Mouse (Mus musculus): ENCODE measurements around the gene Glmp.
"Not testable (repeated sequence)": the region's sequence is repeated elsewhere in the genome, so short reads cannot be mapped to it uniquely, and the experiment has no call there.

The Glmp gene

DNA sequence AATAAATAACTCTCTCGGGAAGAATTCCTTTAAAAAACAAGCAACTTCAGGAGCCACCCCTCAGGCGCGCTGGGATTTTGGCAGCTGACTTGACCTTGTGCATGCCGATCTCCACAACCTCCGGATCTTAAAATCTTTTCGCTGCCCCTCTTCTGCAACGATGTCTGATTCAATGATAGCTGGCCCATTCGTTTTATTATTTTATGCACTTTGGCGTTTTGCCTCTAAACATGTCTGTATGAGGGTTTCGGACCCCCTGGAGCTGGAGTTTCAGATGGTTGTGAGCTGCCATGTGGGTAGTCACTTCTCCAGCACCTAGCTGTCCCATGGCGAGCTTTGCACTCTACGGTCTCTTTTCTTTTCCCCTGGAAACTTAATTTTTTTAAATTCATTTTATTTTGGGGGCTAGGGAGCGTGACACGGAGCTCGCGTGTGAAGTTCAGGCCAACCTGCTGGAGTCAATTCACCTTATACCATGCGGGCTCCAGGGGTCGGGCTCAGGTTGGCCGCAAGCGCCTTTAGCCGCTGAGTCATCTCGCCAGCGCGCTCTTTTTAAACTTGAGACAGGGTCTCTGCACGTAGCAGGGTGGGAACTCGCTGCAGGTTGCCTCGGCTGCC, 10.7 kb downstream of the Glmp start:
- no peak for DNase-seq (ENCODE audit: extremely low spot score, low spot score)

DNA sequence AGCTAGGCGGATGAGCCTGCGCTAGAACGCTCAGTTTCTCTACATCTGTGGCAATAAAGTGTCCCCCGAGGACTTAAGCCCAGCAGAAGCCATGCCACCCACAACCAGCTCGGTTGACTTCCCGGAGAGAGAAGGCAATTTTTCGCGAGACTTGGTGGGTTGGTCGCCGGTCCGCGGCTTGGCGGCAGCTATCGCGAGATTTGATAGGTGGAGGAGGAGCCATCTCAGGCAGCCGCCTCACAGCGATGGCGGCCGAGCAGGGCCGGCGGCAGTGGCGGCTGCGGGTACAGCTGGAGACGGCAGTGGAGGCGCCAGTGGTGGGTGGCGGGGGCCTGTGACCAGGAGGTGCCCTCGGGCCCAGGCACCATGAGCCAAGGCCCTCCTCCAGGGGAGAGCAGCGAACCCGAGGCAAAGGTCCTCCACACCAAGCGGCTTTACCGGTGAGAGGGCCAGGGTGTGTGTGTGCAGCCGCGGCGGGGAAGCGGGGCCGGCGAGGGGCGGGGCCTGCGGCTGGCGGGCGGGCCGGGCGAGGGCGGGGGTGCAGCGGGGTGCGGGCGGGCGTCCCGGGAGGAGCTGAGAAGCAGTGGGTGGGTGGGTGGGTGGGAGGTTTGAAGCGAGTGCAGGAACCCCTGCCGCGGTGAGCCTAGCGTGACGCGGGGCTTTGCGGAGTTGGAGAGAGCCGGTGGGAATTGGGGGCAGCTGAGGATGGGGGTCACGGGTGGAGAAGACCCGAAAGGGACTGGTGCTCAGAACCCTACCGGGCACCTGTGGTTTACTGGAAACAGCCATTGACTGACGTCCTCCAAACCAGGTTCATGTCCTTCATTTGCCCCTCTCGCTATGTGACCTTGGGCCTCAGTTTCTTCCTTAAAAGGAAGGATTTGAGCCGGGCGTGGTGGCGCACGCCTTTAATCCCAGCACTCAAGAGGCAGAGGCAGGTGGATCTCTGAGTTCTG, 11.5 kb downstream of the Glmp start, which contains the start of the genes Tmem79 and Smg5:
TSS of gene Tmem79 (minus strand) at position 91 of the 956 bp plus-strand sequence.
TSS of gene Smg5 (plus strand) at position 203 of the 956 bp plus-strand sequence.
- DNase-seq (ENCODE audit: extremely low spot score, low spot score): peak; percentile 96

DNA sequence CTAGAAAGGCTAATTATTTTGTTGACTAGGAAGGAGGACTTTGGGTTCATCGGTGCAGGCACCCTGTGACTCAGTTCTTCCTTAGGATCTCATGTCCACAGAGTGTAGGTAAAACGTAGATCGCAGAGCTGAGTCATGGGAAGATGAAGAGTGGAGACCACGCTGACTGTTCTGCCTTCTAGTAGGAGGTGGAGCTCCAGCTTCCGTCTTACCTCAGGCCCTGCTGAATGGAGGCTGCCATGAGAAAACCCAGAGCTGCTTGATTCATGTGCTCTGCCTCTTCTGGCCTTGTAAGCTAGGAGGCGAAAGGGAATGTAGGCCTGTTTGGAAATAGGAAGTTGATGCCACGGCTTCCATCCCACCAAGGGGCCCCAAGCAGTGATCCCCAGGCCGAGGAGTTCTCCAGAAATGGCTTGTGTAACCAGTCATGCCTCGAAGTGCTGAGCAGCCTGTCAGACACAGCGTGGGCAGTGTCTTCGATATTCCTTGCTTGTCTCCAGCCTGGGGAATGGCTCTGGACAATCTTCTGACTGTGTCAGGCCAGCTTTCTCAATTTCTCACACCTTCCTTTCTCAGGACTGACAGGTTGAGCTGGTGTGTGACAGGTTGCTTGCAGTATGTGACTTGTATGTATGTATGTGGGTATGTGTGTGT, 12.7 kb downstream of the Glmp start:
- DNase-seq (ENCODE audit: extremely low spot score, low spot score): no peak

DNA sequence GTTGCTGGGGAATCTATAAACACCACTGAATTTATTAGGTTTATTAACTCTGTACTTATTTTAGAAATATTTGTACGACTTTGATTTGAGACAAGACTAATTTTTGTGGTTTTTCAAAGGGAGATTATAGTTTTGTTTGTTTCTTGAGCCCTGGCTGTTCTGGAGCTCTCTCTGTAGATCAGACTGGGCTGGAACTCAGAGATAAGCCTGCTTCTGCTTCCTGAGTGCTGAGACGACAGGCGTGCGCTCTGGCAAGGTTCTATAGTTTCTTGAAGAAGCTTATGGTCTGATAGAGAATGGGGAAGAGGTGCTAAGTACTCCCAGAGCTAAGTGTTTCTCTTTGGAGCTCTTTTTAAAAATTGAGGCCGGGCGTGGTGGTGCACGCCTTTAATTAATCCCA, 13.5 kb downstream of the Glmp start:
- no peak for DNase-seq (ENCODE audit: extremely low spot score, low spot score)

DNA sequence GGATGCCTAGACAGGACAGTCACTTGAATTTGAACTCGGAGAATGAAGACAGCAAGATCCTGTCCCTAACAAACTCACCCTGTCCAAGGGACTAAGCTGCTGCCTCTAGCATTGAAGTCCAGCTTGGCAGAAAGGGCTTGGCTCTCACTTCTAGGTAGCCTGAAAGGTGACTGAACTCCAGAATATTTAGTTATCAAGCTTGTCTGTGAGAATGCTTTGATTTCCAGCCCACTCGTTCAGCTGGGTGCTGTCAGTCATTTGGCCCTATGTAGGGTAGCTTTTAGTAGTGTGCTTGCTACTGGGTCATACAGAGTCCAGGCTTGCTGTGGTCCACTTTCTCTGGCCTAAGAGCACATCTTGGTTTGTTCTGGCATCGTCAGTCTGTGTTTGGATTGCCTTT, 14.2 kb downstream of the Glmp start:
- no peak for DNase-seq (ENCODE audit: extremely low spot score, low spot score)

DNA sequence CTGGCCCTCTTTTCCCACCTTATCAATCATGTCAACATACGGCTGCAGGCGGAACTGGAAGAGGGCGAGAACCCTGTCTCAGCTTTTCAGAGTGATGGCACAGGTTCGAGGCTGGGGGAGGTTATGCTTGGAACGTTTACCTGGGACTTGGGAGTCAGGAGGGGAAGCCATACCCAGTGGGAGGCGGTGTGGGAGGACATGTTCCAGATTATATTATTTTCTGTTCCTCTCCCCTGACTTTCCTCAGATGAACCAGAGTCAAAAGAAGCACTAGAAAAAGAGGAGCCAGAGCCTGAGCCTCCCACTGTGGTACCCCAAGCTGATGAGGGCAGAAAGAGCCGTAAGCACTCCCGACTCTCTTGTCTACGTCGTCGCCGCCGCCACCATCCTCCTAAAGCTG, 25.9 kb downstream of the Glmp start:
- DNase-seq (ENCODE audit: extremely low spot score, low spot score): no peak

DNA sequence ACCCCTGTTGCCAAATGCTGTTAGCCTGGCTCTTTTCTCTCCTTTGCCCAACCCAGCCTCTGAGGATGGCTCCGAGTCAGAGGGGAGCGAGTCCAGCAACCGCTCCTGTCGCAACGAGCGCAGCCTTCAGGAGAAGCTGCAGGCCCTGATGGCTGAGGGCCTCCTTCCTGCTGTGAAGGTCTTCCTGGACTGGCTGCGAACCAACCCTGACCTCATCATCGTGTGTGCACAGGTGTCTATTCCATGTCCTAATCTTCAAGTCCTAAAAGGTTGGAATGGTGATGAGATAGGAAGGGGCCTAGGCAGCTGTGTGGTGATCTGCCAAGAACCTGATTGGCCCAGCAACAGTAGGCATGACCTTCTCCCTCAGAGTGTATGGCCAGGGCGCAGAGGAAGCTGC, 28.1 kb downstream of the Glmp start:
- DNase-seq (ENCODE audit: extremely low spot score, low spot score): no peak

DNA sequence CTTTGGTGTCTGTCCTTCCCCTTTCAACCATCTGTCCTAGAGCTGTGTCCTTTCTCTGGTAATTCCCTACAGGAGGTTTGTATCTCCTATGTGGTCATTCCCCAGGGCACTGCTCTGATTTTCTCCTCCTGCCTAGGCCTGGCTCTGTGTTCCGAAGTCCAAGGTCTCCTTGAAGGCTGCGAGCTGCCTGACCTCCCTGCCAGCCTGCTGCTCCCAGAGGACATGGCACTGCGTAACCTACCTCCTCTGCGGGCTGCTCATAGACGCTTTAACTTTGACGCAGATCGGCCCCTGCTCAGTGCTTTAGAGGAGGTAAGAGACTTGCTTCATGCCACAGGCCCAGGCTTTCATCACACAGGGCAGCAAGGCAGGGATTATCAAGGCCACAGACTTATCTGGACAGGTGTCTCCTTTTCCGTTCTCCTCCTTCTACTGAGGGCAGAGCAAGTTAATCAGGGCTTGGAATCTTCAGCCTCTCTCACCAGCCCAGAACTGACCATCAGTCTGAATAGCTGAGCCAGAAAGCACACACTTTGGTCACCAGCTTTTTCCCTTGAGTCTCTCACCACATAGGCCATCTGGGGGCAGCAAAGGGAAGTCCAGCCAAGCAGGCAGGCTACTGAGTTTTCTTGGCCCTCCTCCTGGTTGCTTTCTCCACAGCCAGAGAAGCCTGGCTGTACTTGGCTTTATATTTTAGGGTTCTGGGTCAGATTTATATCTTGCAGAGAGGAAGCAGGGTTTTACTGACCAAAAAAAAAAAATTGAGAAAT, 29.8 kb downstream of the Glmp start:
- DNase-seq (ENCODE audit: extremely low spot score, low spot score): no peak

DNA sequence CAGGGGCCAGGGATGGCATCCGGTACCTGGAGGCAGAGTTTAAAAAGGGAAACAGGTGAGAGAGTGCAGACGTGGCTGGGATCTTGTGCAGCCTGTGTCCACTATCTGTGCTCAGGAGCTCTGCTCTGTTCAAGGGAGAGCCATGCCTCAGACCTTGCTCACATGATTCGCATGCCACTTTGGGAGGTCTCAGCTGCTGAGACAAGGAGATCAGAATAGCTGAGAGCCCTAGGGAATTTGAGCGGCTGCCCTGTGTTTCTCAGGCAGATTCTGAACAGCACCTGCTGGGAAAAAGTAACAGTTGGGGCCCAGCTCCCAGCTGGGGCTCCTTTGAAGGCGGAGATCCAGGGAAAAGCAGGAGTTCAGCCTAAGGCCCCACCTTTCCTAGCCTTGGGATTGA, 34.8 kb downstream of the Glmp start:
- no peak for DNase-seq (ENCODE audit: extremely low spot score, low spot score)

DNA sequence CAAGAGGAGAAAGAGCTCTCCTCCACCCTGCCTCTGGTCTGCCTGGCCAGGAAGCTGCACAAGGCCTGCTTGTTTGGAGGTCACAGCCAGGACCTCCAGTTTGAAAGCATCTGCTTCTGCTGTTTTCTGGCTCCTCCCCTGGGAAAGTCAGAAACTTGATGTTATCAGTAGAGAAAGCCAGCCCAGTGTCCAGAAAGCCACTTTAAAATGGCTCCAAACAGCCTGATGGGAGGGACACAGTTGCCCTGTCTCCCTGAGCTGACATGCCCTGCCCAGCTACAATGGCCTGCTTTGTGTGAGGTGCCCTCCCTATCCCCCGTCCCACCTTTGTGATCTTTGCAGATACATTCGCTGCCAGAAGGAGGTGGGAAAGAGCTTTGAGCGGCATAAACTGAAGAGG, 35.2 kb downstream of the Glmp start:
- DNase-seq (ENCODE audit: extremely low spot score, low spot score): no peak

DNA sequence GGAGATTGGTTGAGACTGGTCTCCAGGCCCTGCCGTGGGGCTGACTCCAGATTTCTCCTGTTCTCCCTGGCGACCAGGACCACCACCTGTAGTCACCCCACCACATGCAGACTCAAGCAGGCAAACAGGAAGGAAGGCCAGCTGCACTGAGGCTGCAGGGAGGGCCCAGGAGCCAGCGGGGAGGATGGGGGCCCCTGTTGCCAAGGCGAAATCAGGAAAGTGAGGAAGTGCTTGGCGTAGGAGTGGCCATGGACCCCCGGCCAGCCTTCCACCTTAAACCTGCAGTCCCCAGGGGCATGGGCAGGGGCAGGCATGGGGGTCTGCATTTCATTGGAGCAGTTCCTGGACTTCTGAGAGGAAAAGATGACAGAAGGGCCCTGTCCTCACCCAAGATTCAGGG, 36.3 kb downstream of the Glmp start:
- no peak for DNase-seq (ENCODE audit: extremely low spot score, low spot score)

DNA sequence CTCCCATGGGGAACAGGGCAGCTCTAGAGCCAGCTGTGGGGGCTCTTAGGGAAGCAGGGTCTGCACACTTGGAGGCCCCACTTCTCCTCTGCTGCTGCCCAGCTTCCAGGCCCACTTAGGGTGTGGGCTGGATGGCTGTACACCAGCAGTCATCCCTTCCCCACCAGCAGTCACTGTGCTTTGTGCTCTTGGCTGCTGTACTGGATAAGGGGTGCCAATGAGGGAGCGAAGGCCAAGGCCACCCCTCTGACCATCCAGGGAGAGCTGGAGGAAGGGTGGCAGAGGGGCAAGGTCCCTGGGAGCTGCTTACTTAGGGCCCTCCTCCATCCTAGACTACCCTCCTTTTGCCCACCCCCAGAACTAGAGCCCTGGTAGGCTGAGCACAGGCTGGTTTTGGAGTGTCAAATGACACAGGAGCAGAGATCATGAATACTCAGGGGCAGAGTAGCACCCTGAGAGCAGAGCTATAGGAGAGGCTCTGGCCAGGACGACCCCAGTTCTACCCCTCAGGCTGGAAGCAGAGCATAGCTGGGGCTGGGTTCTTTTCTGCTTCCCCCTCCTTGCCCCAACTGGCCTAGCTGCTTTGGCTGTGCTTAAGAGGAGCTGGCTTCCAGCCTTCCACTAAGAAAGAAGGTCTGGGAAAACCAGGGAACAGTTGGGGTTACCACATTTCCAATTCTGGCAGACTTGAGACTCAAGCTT, 36.9 kb downstream of the Glmp start:
- no peak for DNase-seq (ENCODE audit: extremely low spot score, low spot score)

DNA sequence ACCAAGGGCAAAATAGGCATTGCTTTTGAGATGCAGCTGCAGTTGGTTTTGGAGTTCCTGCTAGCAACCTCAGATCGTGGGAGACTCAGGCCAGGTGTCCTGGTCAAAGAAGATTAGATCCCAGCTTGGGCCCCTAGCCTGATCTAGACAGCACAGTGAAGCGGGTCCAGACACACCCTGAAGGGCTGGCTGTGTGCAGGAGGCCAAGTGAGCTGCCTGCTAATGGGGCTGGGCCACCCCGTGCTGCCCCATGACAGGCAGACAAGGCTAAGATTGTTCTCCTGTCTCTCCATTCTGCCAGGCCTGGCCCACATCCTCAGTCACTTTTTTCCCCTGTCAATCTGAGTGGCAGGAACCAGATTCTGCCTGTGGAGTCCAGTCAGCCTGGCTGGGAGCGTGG, 38.9 kb downstream of the Glmp start:
- no peak for DNase-seq (ENCODE audit: extremely low spot score, low spot score)

DNA sequence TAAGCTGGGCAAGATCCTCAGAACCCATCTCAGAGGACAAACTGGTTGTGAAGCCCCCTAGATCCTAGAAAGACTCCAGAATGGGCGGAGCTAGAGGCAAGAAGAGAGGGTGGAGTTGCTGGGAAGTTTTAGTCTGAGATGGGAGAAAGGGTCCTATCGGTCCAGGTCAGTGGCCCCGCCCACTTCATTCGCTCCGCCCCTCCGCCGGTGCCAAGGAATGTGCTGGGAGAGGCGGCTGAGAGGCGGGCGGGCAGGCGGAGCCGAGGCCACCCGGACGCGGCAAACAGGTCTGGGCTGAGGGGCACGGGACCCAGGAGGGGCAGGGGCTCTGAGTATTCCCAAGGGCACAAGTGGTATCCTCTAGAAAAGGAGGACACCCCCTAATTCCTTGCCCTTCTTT, 39.5 kb downstream of the Glmp start, which contains the start of gene Paqr6:
TSS of gene Paqr6 (plus strand) at position 248 of the 400 bp plus-strand sequence.
- DNase-seq (ENCODE audit: extremely low spot score, low spot score): peak; percentile 44

DNA sequence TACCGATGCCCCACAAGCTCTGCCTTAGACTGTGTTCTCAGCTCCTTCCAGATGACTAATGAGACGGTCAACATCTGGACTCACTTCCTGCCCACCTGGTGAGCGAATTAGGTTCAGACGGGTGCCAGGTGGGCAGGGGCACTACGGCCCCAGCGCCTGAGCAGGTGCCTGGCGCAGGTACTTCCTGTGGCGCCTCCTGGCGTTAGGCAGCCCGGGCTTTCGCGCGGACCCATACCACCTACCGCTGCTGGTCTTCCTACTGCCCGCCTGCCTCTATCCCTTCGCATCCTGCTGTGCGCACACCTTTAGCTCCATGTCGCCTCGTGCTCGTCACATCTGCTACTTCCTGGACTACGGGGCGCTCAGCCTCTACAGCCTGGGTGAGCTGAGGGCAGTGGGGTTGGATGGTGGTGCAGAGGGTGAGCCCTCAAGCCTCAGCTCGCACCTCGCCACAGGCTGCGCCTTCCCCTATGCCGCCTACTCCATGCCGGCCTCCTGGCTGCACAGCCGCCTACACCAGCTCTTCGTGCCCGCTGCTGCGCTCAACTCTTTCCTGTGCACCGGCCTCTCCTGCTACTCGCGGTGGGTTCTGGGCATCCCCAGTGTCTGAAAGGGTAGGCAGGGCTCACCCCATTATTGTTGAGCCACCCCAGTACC, 41.0 kb downstream of the Glmp start:
- no peak for DNase-seq (ENCODE audit: extremely low spot score, low spot score)

DNA sequence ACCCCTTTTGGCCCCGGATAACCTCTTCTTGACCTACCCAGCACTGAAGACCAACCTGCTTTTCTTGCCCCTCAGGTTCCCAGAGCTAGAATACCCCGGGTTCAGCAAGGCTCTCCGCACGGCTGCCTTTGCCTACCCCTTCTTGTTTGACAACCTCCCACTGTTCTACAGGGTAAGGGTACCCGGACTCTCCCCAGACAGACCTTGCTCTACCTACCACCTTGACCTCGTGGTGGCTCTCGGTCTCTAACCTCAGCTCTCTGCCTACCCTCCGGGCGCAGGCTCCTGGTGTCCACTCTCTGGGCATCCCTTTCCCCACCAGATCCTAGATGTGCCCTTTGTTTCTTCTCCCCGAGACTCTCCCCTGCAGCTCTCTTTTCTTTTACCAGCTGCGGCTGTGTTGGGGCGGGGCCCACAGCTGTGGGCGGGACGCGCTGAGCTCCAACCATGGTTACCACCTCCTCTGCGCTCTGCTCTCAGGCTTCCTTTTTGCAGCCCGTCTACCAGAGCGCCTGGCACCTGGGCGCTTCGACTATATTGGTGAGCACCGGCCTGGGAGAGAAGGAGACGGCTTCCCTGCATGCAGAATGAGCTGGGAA, 42.1 kb downstream of the Glmp start:
- DNase-seq (ENCODE audit: extremely low spot score, low spot score): not testable (repeated sequence)

DNA sequence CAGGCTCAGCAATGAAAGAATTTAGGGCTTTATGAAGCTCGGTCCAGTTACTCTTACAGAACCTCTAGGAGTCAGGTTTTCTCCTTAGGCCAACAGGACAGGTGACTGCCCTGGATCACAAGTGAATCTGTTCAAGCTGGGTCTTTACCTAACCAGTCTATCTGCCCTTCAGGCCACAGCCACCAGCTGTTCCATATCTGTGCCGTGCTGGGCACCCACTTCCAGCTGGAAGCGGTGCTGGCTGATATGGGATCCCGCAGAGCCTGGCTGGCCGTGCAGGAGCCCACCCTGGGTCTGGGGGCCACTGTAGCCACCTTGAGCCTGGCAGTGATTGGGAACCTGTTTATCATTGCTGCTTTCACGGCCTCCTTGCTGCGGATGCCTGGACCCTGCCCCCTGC, 42.7 kb downstream of the Glmp start:
- not testable (repeated sequence) for DNase-seq (ENCODE audit: extremely low spot score, low spot score)

DNA sequence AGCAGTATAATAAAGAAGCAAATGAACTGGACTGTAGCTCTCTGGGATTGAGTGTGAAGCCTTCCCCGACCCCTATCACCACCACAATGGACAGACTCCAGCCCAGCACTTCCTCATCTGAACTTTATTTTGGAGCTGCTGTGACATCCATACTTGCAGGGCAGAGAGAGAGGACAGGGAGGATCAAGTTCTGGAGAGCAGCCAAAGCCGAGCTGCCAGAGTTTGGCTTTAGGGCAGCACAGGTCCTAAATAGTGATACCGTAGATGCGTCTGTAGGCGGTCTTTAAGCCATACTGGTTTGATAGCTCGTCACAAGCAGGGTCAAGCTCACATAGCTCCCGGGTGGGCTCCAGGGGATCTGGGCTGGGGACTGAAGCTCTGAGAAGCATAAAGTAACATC, 43.7 kb downstream of the Glmp start:
- DNase-seq (ENCODE audit: extremely low spot score, low spot score): not testable (repeated sequence)

DNA sequence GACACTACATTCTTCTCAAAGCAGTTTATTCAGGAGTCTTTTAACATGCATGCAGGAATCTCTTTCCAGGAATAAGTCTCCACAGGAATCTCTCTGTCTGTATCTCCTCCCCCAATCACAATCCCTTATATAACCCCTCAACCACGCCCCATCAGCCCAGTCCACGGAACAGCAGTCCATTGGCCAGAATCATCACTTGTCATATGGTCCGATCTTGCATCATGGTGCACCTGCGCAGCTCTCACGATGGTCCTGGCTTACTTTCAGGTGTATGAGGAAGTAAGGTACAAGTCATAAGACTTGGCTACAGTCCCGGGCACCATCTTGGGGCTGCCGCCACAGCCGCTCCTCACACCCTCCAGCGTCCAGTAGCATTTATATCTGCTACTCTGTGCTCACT, 47.8 kb downstream of the Glmp start, which contains the start of gene Bglap3:
TSS of gene Bglap3 (minus strand) at position 101 of the 400 bp plus-strand sequence.
- DNase-seq (ENCODE audit: extremely low spot score, low spot score): not testable (repeated sequence)

Data from neural tube, embryonic 10.5 days (tissue).